Mouse (Mus musculus) heart, embryonic 11.5 days (tissue): Measurements from ENCODE around the gene Hist1h3c. TPM values are rescaled to one million over a fixed set of nuclear protein-coding genes. Genes with fewer than 3 reads are reported as not detected.
A peak's percentile ranks its signal among the peaks of the same experiment; 100 is the strongest.
"Not testable (repeated sequence)": the region's sequence is repeated elsewhere in the genome, so short reads cannot be mapped to it uniquely, and the experiment has no call there.

Source experiments
- ATAC-seq: fragments of 200-750 bp; cut with Nextera tagmentation; replicated peaks from 2 replicates; pipeline ENCODE4 v1.8.0; 2017; ENCODE audit warnings: moderate library complexity; ENCODE audit not compliant: insufficient number of reproducible peaks, low FRiP score, low TSS enrichment
- H3K27ac ChIP-seq: fragments of 300-500 bp; sonication (generic); 2 replicates; pipeline ENCODE4 v1.5.1; 2014; ENCODE audit warnings: mild to moderate bottlenecking, low read depth, low read length
- H3K27me3 ChIP-seq: fragments of 300-500 bp; sonication (generic); 2 replicates; pipeline ENCODE4 v1.6.1; 2014; ENCODE audit warnings: mild to moderate bottlenecking, low read length, mixed read lengths; ENCODE audit not compliant: control insufficient read depth, insufficient read depth
- H3K36me3 ChIP-seq: fragments of 300-500 bp; sonication (generic); 2 replicates; pipeline ENCODE4 v1.6.1; 2014; ENCODE audit warnings: mild to moderate bottlenecking, low read length, moderate library complexity, mixed read lengths; ENCODE audit not compliant: control insufficient read depth, insufficient read depth
- H3K4me1 ChIP-seq: fragments of 300-500 bp; sonication (generic); 2 replicates; pipeline ENCODE4 v1.6.1; 2014; ENCODE audit warnings: low read length; ENCODE audit not compliant: control insufficient read depth, insufficient read depth
- H3K4me2 ChIP-seq: fragments of 300-500 bp; sonication (generic); 2 replicates; pipeline ENCODE4 v1.6.1; 2014; ENCODE audit warnings: mild to moderate bottlenecking, moderate library complexity
- H3K4me3 ChIP-seq: fragments of 300-500 bp; sonication (generic); 2 replicates; pipeline ENCODE4 v1.5.1; 2014; ENCODE audit warnings: low read depth, low read length
- H3K9ac ChIP-seq: fragments of 300-500 bp; sonication (generic); 2 replicates; pipeline ENCODE4 v1.6.1; 2014; ENCODE audit warnings: mild to moderate bottlenecking, low read depth, low read length, moderate library complexity
- H3K9me3 ChIP-seq: fragments of 300-500 bp; sonication (generic); replicated peaks from 2 replicates; pipeline ENCODE4 v1.6.1; 2016; ENCODE audit warnings: low read length; ENCODE audit not compliant: control insufficient read depth
- WGBS: fragments of 180-500 bp; shearing (Covaris S2); extraction: QIAGEN DNeasy Blood & Tissue Kit; methylation state at CpG from one replicate; pipeline ENCODE4 v1.1.7; 2014; ENCODE audit not compliant: insufficient replicate concordance; 5-methylcytosine and 5-hydroxymethylcytosine counted together
- polyA plus RNA-seq: library from polyadenylated mRNA; unstranded; fragments of >200 nt; fragmentation: Nextera tagmentation; extraction: Ambion mirVana; gene quantifications from 2 replicates; pipeline ENCODE4 v1.2.1, GENCODE M21; 2014

Hist1h3c gene
- polyA plus RNA-seq, 1 experiment from 2014 or later: 4.1 TPM

DNA sequence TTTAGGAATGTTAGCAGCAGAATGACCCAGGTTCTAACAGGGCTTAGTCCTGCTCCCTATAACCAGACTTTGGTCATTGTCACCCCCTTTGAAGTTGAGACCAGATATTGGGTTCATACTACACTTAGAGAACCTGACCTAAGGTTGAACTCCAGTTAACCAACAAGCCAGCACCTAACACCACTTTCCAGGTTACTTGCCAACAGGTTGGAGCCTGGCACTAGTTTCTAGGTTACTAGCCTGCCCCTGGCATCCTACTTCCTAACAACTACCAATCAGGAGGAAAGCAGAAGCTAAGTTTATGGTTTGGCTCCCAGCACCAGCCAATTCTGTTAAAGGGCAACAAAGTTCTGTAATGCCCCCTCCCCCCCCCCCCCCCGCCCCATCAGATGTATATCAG, 20.2 kb downstream of the Hist1h3c start:
- WGBS: 40% methylated on average over 1 of the region's 1 CpGs
- no peak for ATAC-seq
- Histone ChIP-seq H3K27me3 (no peaks in the 10 kb centered on the region), H3K9ac (no peak overlapping the region), H3K36me3 (no peaks in the 10 kb centered on the region), H3K4me2 (no peak overlapping the region), H3K9me3 (no peaks in the 10 kb centered on the region), H3K4me1 (0 out of 2 replicates have a peak, but pooled peaks cover 7% of the 10 kb centered on the region), H3K27ac (no peak overlapping the region), H3K4me3 (no peak overlapping the region)

DNA sequence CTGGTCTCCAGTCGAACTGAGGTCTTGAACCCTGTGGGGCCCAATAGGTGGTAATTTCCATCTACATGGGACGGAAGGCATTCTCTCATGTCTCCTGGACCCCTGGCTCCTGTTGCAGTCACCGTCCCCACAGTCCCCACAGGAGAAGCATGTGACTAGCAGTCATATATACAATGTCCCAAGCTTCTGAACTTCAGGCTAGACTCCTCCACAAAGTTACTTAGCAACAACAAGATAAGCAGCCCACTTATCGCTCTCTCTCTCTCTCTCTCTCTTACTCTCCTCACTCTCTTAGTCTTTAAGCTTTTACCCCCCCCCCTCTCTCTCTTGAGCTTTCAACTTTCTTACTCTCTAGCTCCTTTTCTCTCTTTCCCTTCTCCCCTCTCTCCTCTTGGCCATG, 21.2 kb downstream of the Hist1h3c start:
- Histone ChIP-seq H3K36me3 (no peaks in the 10 kb centered on the region), H3K9me3 (no peaks in the 10 kb centered on the region), H3K9ac (no peak overlapping the region), H3K4me3 (no peak overlapping the region), H3K27ac (no peak overlapping the region), H3K27me3 (no peaks in the 10 kb centered on the region), H3K4me2 (no peak overlapping the region), H3K4me1 (0 out of 2 replicates have a peak, but pooled peaks cover 7% of the 10 kb centered on the region)
- no peak for ATAC-seq
- WGBS: 41% methylated on average over 4 of the region's 4 CpGs

DNA sequence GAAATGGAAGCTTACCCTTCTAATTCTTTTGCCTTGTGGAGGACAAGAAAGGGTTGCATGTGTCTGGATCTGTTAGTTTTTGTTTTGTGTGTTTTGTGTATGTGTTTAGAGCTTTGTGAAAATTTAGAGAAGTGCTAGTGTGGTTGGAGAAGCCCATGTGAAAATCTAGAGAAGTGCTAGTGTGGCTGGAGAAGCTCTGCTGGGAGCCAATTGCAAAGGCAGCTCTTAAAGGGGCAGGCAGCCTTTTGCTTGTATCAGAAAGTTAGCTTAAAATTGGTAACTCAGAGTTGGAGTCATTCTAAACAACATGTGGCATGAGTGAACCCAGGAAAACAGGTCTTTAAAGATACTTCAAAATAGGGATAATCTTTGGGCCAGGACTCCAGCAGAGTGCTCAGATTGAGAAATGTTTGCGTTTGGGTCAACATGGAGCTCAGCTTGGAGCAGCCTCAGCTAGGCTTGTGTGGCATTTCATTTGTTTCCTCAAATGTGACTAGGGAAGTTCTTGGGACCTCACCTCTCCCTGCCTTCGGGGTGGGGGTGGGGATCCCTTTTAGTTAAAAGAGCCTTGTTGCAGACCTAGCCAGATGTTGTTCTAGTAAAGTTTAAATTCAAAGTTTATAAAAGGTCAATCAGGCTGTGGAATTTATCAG, 27.7 kb downstream of the Hist1h3c start:
- not testable (repeated sequence) for H3K36me3 ChIP-seq, H3K9ac ChIP-seq, H3K9me3 ChIP-seq, H3K4me2 ChIP-seq, H3K4me1 ChIP-seq, ATAC-seq, H3K4me3 ChIP-seq, H3K27ac ChIP-seq, H3K27me3 ChIP-seq
- WGBS: 15% methylated on average over 2 of the region's 2 CpGs

DNA sequence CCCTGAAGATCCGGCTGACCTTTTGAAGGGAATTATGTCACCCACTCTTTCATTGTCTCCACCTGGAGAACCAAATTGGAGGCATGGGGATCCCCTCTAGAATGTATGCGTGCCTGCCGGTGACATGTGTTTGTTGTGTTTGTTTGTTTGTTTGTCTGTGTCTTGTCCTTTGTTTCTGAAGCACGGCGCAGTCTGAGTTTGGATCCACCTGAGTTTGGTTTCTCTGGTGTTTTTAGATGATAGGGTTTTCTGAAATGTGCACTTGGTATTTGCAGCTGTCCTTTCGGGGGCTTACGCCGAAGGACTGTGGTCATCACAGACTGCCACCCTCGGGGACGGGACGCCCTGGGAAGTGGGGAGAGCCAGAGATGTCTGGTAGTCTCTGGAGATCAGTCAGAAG, 28.2 kb downstream of the Hist1h3c start:
- Histone ChIP-seq H3K27me3 (no peaks in the 10 kb centered on the region), H3K4me3 (no peak overlapping the region), H3K36me3 (no peaks in the 10 kb centered on the region), H3K27ac (no peak overlapping the region), H3K9ac (no peak overlapping the region), H3K4me2 (no peak overlapping the region), H3K4me1 (peaks cover 4% of the 10 kb centered on the region; the same call in 1 of the 2 replicates), H3K9me3 (no peaks in the 10 kb centered on the region)
- 33% methylated on average over 11 of the region's 11 CpGs for WGBS
- no peak for ATAC-seq

DNA sequence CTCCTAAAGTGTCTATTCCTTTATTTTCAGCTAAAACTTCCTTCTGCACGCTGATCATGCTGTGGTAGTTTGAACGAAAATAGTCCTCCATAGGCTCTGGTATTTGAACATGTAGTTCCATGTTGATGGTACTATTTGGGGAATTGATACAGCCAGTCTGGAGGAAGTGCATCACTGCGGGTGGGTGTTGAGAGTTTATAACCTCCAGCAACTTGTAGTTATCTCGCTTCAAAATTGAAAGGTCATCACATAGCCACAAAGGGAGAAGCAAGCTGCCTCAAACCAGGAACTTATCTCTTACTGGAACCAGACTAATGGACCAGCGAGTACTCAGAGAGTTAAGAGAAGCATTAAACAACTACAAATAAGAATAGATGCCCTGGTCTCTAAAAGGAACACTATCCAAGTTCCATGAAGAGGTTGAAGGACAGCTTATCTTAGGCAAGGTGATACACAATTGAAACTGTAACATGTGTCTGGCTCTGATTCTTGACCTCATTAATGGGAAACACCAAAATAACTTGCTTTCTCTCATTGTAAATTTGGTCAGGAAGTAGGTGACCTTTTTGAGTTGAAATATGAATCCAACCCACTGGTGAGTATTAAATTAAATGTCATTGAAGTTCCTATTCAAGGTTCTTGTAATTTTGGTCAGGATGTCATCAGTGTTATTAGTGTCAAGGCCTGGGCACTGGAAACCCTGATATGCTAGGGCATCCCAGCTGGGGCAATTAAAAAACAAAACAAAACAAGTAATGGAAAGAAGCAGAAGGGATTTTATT, 28.9 kb downstream of the Hist1h3c start:
- Histone ChIP-seq H3K4me3 (no peak overlapping the region), H3K36me3 (no peaks in the 10 kb centered on the region), H3K9me3 (no peaks in the 10 kb centered on the region), H3K4me1 (peaks cover 4% of the 10 kb centered on the region; the same call in 1 of the 2 replicates), H3K4me2 (no peak overlapping the region), H3K27ac (no peak overlapping the region), H3K27me3 (no peaks in the 10 kb centered on the region), H3K9ac (no peak overlapping the region)
- ATAC-seq: no peak
- 59% methylated on average over 5 of the region's 5 CpGs for WGBS

- no peak for ATAC-seq
- 0 out of 2 replicates have a peak, but pooled peaks cover 9% of the 10 kb centered on the region for H3K4me1 ChIP-seq
- 3% methylated on average over 17 of the region's 17 CpGs for WGBS
- no peaks in the 10 kb centered on the region for H3K27me3 ChIP-seq
- H3K4me2 ChIP-seq: peak within 1 kb of the TSS; percentile 71
- peak within 1 kb of the TSS; percentile 42 for H3K4me3 ChIP-seq
- H3K27ac ChIP-seq: 0 out of 2 replicates have a peak within 1 kb of the TSS, but pooled peaks have one; percentile 41
- H3K9ac ChIP-seq: peak within 1 kb of the TSS; percentile 71
- H3K36me3 ChIP-seq: no peaks in the 10 kb centered on the region
- no peaks in the 10 kb centered on the region for H3K9me3 ChIP-seq
Measured at GRCm38 (mm10) chr13:23710374-23711089, 34.9 kb downstream of the Hist1h3c start, which contains the start of gene Hfe. TSS of gene Hfe (minus strand) at chr13:23710854.

DNA sequence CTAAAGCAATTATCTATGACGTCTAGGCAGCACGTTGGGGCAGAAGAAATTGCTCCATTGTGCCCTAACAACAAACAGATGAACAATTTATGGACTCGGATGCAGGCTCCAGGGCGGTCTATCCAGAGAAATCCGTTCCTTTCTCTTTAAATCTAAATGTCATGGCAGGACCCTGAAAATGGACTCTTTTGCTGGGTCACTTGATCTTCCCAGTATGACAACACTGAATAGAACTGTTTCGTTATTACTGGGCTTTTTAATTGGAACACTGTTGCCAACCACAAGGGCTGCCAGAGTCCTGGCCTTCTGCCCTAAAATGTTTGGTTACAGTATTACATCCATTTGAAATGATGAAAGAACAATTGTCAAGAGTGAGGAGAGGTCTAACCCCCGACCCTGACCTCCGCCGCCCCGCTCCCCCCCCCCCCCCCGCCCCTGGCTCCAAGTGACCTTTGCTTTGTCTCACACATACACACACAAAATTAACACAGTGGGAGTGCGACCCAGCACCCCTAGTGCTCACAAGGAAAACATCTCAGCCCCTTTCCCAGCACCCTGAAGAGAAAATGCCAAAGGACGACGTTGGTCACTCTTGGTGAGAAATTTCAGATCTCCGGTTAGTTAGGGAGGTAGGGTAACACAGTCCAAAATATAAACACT, 35.6 kb downstream of the Hist1h3c start:
- no peak for ATAC-seq
- no peaks in the 10 kb centered on the region for H3K36me3 ChIP-seq
- 35% methylated on average over 11 of the region's 15 CpGs for WGBS
- peak overlapping the region; percentile 71 for H3K4me2 ChIP-seq
- no peaks in the 10 kb centered on the region for H3K27me3 ChIP-seq
- peak overlapping the region; percentile 71 for H3K9ac ChIP-seq
- H3K27ac ChIP-seq: no peak overlapping the region
- peak overlapping the region; percentile 42 for H3K4me3 ChIP-seq
- H3K4me1 ChIP-seq: 0 out of 2 replicates have a peak, but pooled peaks cover 9% of the 10 kb centered on the region
- H3K9me3 ChIP-seq: no peaks in the 10 kb centered on the region

- no peak overlapping the region for H3K9ac ChIP-seq
- WGBS: 49% methylated on average over 4 of the region's 4 CpGs
- no peak overlapping the region for H3K4me3 ChIP-seq
- H3K27me3 ChIP-seq: no peaks in the 10 kb centered on the region
- peak overlapping the region; percentile 57; the same call in 1 of the 2 replicates for H3K27ac ChIP-seq
- 0 out of 2 replicates have a peak, but pooled peaks cover 9% of the 10 kb centered on the region for H3K4me1 ChIP-seq
- no peak for ATAC-seq
- no peaks in the 10 kb centered on the region for H3K36me3 ChIP-seq
- no peak overlapping the region for H3K4me2 ChIP-seq
- H3K9me3 ChIP-seq: no peaks in the 10 kb centered on the region
Measured at GRCm38 (mm10) chr13:23708654-23709053, 36.7 kb downstream of the Hist1h3c start.
